In genomic region chr5:136705532-136705931, GRCm38 (mm10) we compare ENCODE assay signal across 13 mouse cellular contexts. TPM values are rescaled to one million over a fixed set of nuclear protein-coding genes. Genes with fewer than 3 reads are reported as not detected.
DNase-seq lines count a peak whose midpoint lies in the region; ATAC-seq and TF ChIP-seq lines count a peak whose summit lies in the region.
"Had no signal": no experiment of that assay in that cellular context is flagged by ENCODE, and none has a peak within 500 bp of the region (broad histone marks: within the 10 kb centered on the region; RNA-seq: fewer than 3 reads in every experiment).

No protein-coding gene starts in this region.

- no peaks in the 10 kb centered on the region for H3K4me1 ChIP-seq in hindbrain, postnatal 0 days (ENCODE audit: insufficient read depth, low read length)
- H3K4me1 ChIP-seq in hindbrain, embryonic 16.5 days (ENCODE audit: control insufficient read depth, insufficient read depth, low read depth, low read length), result no peaks in the 10 kb centered on the region
- H3K4me1 ChIP-seq in spleen, adult 2 months (ENCODE audit: control insufficient read depth, insufficient read depth, insufficient read length), result 0 out of 2 replicates have a peak, but pooled peaks cover 3% of the 10 kb centered on the region
- H3K4me1 ChIP-seq: hindbrain, embryonic 15.5 days; midbrain, embryonic 12.5 days had no signal

- no peak for DNase-seq in hindbrain, postnatal 0 days (ENCODE audit: low spot score)
- DNase-seq in spleen, adult 2 months (ENCODE audit: low read depth in 1 of 2, low spot score in 2 of 2), result no peak
- DNase-seq in spleen, postnatal 36 days (ENCODE audit: low spot score in 2 of 2), result no peak
- peak; percentile 57 for DNase-seq in induced T-regulatory cell, adult 2 months (ENCODE audit: low read depth)
- no peak for DNase-seq in frontal cortex, postnatal 14 days (ENCODE audit: low spot score in 2 of 2)
- DNase-seq in right cerebral cortex, adult 2 months (ENCODE audit: low spot score in 2 of 2), result no peak
- DNase-seq in left cerebral cortex, postnatal 36 days (ENCODE audit: low spot score in 2 of 2), result no peak

- no peak overlapping the region for H3K4me2 ChIP-seq in hindbrain, postnatal 0 days (ENCODE audit: low read depth, low read length)
- no peak overlapping the region for H3K4me2 ChIP-seq in hindbrain, embryonic 16.5 days (ENCODE audit: low read length)
- H3K4me2 ChIP-seq: hindbrain, embryonic 15.5 days; midbrain, embryonic 12.5 days had no signal

- no peak for ATAC-seq in hindbrain, postnatal 0 days
- no peak for ATAC-seq in hindbrain, embryonic 16.5 days

- no peaks in the 10 kb centered on the region for H3K36me3 ChIP-seq in hindbrain, postnatal 0 days (ENCODE audit: insufficient read depth, low read length)
- H3K36me3 ChIP-seq in hindbrain, embryonic 16.5 days (ENCODE audit: control insufficient read depth, insufficient read depth, low read length), result no peaks in the 10 kb centered on the region
- no peaks in the 10 kb centered on the region for H3K36me3 ChIP-seq in spleen, adult 2 months (ENCODE audit: control insufficient read depth, insufficient read depth, low read length)
- H3K36me3 ChIP-seq: hindbrain, embryonic 15.5 days; midbrain, embryonic 12.5 days had no signal

- no peak for TF ChIP-seq POLR2A in spleen, adult 2 months (IDR thresholded peaks at IDR 0.05; ENCODE audit: low read depth, low read length)

- H3K9me3 ChIP-seq in hindbrain, postnatal 0 days (ENCODE audit: low read length), result no peaks in the 10 kb centered on the region
- no peaks in the 10 kb centered on the region for H3K9me3 ChIP-seq in hindbrain, embryonic 16.5 days (ENCODE audit: control insufficient read depth, low read length)
- H3K9me3 ChIP-seq: hindbrain, embryonic 15.5 days had no signal

- intact Hi-C loops in left cerebral cortex, postnatal 36 days (cut with DNase I), result loop anchor here (5.0 kb wide), 1 partner anchor 423 kb away; no protein-coding TSS in a partner anchor

- no peaks in the 10 kb centered on the region for H3K27me3 ChIP-seq in hindbrain, postnatal 0 days (ENCODE audit: insufficient read depth, low read length)
- no peaks in the 10 kb centered on the region for H3K27me3 ChIP-seq in hindbrain, embryonic 16.5 days (replicated peaks; ENCODE audit: control insufficient read depth, insufficient read depth, low read length)
- no peaks in the 10 kb centered on the region for H3K27me3 ChIP-seq in spleen, adult 2 months (ENCODE audit: control insufficient read depth, insufficient read depth, low read length)
- H3K27me3 ChIP-seq: hindbrain, embryonic 15.5 days had no signal

- 92% methylated on average over 3 of the region's 3 CpGs for WGBS in hindbrain, postnatal 0 days
- 100% methylated on average over 3 of the region's 3 CpGs for WGBS in hindbrain, embryonic 16.5 days
- 93% methylated on average over 3 of the region's 3 CpGs for WGBS in spleen, adult 2 months

- no peak overlapping the region for H3K27ac ChIP-seq in hindbrain, postnatal 0 days
- no peak overlapping the region for H3K27ac ChIP-seq in hindbrain, embryonic 16.5 days (ENCODE audit: low read depth, low read length)
- H3K27ac ChIP-seq in spleen, adult 2 months (ENCODE audit: insufficient read depth, low read length), result no peak overlapping the region
- H3K27ac ChIP-seq: hindbrain, embryonic 15.5 days; midbrain, embryonic 12.5 days had no signal

- no peak overlapping the region for H3K9ac ChIP-seq in hindbrain, postnatal 0 days (replicated peaks; ENCODE audit: low read length)
- H3K9ac ChIP-seq in hindbrain, embryonic 16.5 days (ENCODE audit: low read depth, low read length), result no peak overlapping the region
- H3K9ac ChIP-seq: hindbrain, embryonic 15.5 days; midbrain, embryonic 12.5 days had no signal

- TF ChIP-seq CTCF in hindbrain, postnatal 0 days (IDR thresholded peaks at IDR 0.05; ENCODE audit: low read depth), result peak; percentile 47
- peak; percentile 16; the same call in 1 of the 2 replicates for TF ChIP-seq CTCF in spleen, adult 2 months (IDR thresholded peaks at IDR 0.05; ENCODE audit: extremely low read depth, insufficient read depth, insufficient read length, insufficient replicate concordance)

- no peak overlapping the region for H3K4me3 ChIP-seq in hindbrain, postnatal 0 days (ENCODE audit: low read length)
- no peak overlapping the region for H3K4me3 ChIP-seq in hindbrain, embryonic 16.5 days (ENCODE audit: low read length)
- no peak overlapping the region for H3K4me3 ChIP-seq in spleen, adult 2 months (ENCODE audit: extremely low read depth, insufficient read depth, insufficient read length)
- H3K4me3 ChIP-seq: hindbrain, embryonic 15.5 days; midbrain, embryonic 12.5 days had no signal

RNA-seq across cellular contexts. Expression of gene Myl10, which starts 12.6 kb away (rescaled TPM):
- total RNA-seq in hindbrain, postnatal 0 days (2014; rRNA removed), result not detected in 2 replicates
- not detected in 2 replicates for polyA plus RNA-seq in hindbrain, postnatal 0 days (2015; fragmentation: Nextera tagmentation; extraction: Ambion mirVana)
- polyA plus RNA-seq in hindbrain, embryonic 16.5 days (2015; fragmentation: Nextera tagmentation; extraction: Ambion mirVana), result not detected in 2 replicates
- not detected in 2 replicates for polyA plus RNA-seq in spleen, adult 2 months (2012; rRNA removed)
- not detected for total RNA-seq in left cerebral cortex, postnatal 36 days (2021)
- total RNA-seq: heart, adult 8-10 months; left cerebral cortex, adult 8-10 months had no signal
- polyA plus RNA-seq: hindbrain, embryonic 15.5 days; midbrain, embryonic 12.5 days; stomach, embryonic 14.5 days had no signal
